Mouse (Mus musculus) limb, embryonic 14.5 days (tissue): ENCODE data around the gene Tsc22d1. TPM values are rescaled to one million over a fixed set of nuclear protein-coding genes. Genes with fewer than 3 reads are reported as not detected.

ENCODE experiments used
- ATAC-seq: fragments of 200-750 bp; cut with Nextera tagmentation; 2 replicates; pipeline ENCODE4 v1.8.0; 2017; ENCODE audit warnings: low read depth, moderate number of reproducible peaks, moderate TSS enrichment; ENCODE audit not compliant: low FRiP score
- DNase-seq: peaks from one replicate; pipeline ENCODE4 v3.0.0-alpha.2; 2015; ENCODE audit warnings: low spot score
- H3K27ac ChIP-seq: fragments of 300-500 bp; sonication (generic); replicated peaks from 2 replicates; pipeline ENCODE4 v1.5.1; 2014; ENCODE audit warnings: low read depth, mild to moderate bottlenecking, low read length, moderate library complexity, mixed read lengths
- H3K27me3 ChIP-seq: fragments of 300-500 bp; sonication (generic); 2 replicates; pipeline ENCODE4 v1.6.1; 2014; ENCODE audit warnings: low read length, mixed read lengths; ENCODE audit not compliant: control insufficient read depth, insufficient read depth
- H3K36me3 ChIP-seq: fragments of 300-500 bp; sonication (generic); 2 replicates; pipeline ENCODE4 v1.6.1; 2014; ENCODE audit warnings: mild to moderate bottlenecking, low read length, moderate library complexity, mixed read lengths; ENCODE audit not compliant: control insufficient read depth, insufficient read depth
- H3K4me1 ChIP-seq: fragments of 300-500 bp; sonication (generic); 2 replicates; pipeline ENCODE4 v1.6.1; 2014; ENCODE audit warnings: antibody characterized with exemption, low read length, mixed read lengths; ENCODE audit not compliant: control insufficient read depth, insufficient read depth
- H3K4me2 ChIP-seq: fragments of 300-500 bp; sonication (generic); replicated peaks from 2 replicates; pipeline ENCODE4 v1.6.1; 2014; ENCODE audit warnings: low read depth, mild to moderate bottlenecking, low read length, moderate library complexity; ENCODE audit not compliant: severe bottlenecking
- H3K4me3 ChIP-seq: fragments of 300-500 bp; sonication (generic); replicated peaks from 2 replicates; pipeline ENCODE4 v1.5.1; 2014; ENCODE audit warnings: low read length
- H3K9ac ChIP-seq: fragments of 300-500 bp; sonication (generic); 2 replicates; pipeline ENCODE4 v1.6.1; 2014; ENCODE audit warnings: mild to moderate bottlenecking, low read depth, low read length, moderate library complexity; ENCODE audit not compliant: severe bottlenecking
- H3K9me3 ChIP-seq: fragments of 300-500 bp; sonication (generic); 2 replicates; pipeline ENCODE4 v1.6.1; 2016; ENCODE audit warnings: low read length; ENCODE audit not compliant: control insufficient read depth
- POLR2A ChIP-seq: fragments of 200-500 bp; IDR thresholded peaks from 2 replicates; pipeline ENCODE4 v1.8.0; 2012; ENCODE audit warnings: inconsistent platforms, mild to moderate bottlenecking, moderate library complexity, borderline replicate concordance; ENCODE audit not compliant: insufficient read depth, insufficient read length; ENCODE audit errors: extremely low read depth
- WGBS: fragments of 180-500 bp; shearing (Covaris S2); extraction: QIAGEN DNeasy Blood & Tissue Kit; methylation state at CpG from one replicate; pipeline ENCODE4 v1.1.7; 2014; 5-methylcytosine and 5-hydroxymethylcytosine counted together
- polyA plus RNA-seq, 2 experiments: library from polyadenylated mRNA; depleted of rRNA in 1 of 2; stranded (reverse) in 1 of 2; unstranded in 1 of 2; fragments of >200 nt; fragmentation: Nextera tagmentation in 1 of 2; extraction: Ambion mirVana in 1 of 2; gene quantifications; 2 replicates each; pipeline versions ENCODE4 v1.2.1 to v1.2.3; 2012 to 2014

The Tsc22d1 gene
- polyA plus RNA-seq, 2 experiments, result 506 to 686 TPM

DNA sequence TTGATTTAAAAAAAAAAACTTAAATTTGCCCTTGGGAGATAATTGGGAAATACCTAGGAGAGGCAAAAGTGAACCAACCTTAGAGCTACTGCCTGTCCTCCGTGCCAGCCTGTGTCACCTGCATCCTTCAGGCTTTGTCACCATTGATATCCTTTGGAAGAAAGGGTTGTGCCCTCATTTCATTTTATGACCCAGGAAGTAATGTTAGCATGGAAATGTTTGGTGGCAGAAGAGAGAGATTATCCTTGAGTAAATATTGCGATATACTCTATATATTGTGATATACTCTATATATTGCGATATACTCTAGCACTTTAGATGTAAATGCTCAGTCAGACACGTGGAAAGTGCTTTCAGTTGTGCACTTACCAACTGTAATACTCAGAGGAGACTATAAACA, 6.4 kb downstream of the Tsc22d1 start:
- H3K4me2 ChIP-seq, result no peak overlapping the region
- peaks cover 42% of the 10 kb centered on the region for H3K4me1 ChIP-seq
- no peak for TF ChIP-seq POLR2A
- H3K36me3 ChIP-seq, result peaks cover 59% of the 10 kb centered on the region
- DNase-seq (no peak), ATAC-seq (no peak)
- no peak overlapping the region for H3K4me3 ChIP-seq
- no peak overlapping the region for H3K9ac ChIP-seq
- 78% methylated on average over 4 of the region's 4 CpGs for WGBS
- H3K27ac ChIP-seq, result no peak overlapping the region
- H3K27me3 ChIP-seq, result no peaks in the 10 kb centered on the region
- no peaks in the 10 kb centered on the region for H3K9me3 ChIP-seq

DNA sequence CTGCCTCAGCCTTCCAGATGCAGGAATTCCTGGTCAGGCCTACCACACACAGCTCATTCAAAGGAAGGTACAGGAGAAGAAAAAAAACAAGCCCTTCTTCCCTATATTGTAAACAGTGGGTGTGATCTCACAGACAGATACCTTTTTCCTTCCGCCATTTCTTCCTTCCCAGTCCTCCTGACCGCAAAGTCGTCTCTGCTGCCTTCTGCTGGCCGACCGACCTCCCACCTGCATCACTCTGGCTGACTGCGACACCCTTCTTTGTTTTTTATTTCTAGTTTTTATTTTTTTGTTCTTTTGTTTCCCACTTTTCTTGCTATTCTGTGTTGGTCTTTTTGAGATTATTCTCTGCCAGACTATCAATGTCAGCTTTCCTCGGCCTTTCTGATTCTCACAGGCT, 10.7 kb downstream of the Tsc22d1 start:
- TF ChIP-seq POLR2A, result no peak
- Histone ChIP-seq H3K27ac (no peak overlapping the region), H3K9ac (no peak overlapping the region), H3K36me3 (peaks cover 55% of the 10 kb centered on the region), H3K9me3 (no peaks in the 10 kb centered on the region), H3K4me1 (peaks cover 9% of the 10 kb centered on the region), H3K4me2 (no peak overlapping the region), H3K4me3 (no peak overlapping the region), H3K27me3 (no peaks in the 10 kb centered on the region)
- ATAC-seq (no peak), DNase-seq (no peak)
- WGBS, result 91% methylated on average over 7 of the region's 7 CpGs

- Histone ChIP-seq H3K36me3 (peaks cover 55% of the 10 kb centered on the region), H3K27ac (no peak overlapping the region), H3K4me1 (peaks cover 3% of the 10 kb centered on the region; the same call in 1 of the 2 replicates), H3K9ac (no peak overlapping the region), H3K27me3 (no peaks in the 10 kb centered on the region), H3K4me2 (no peak overlapping the region), H3K9me3 (no peaks in the 10 kb centered on the region), H3K4me3 (no peak overlapping the region)
- no peak for TF ChIP-seq POLR2A
- DNase-seq (no peak), ATAC-seq (no peak)
- WGBS, result 94% methylated on average over 21 of the region's 21 CpGs
Measured at GRCm38 (mm10) chr14:76425986-76426530, 11.3 kb downstream of the Tsc22d1 start.

GRCm38 (mm10) chr14:76428855-76429254, 14.1 kb downstream of the Tsc22d1 start:
- no peak for ATAC-seq
- H3K9me3 ChIP-seq, result no peaks in the 10 kb centered on the region

DNA sequence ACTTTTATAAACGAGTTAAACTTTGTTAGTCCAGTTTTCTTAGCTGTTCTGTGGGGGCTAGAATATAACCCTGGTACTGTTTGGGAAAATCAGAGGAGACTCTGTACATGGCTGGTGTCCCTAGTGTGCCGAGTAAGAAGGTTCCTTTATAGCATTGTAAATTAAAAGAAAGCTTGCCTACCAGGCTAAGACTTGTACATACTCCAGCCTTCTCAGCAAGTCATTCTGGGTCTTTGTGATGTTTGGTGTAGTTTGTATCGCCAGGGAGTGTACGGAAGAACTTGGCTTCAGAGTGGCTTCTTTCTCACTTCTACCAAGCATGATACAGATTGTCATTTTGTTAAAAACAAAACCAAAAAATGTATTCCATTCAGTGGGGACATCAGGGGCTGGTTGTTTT, 17.2 kb downstream of the Tsc22d1 start:
- no peak overlapping the region for H3K4me2 ChIP-seq
- H3K4me3 ChIP-seq, result no peak overlapping the region
- no peaks in the 10 kb centered on the region for H3K4me1 ChIP-seq
- no peak overlapping the region for H3K9ac ChIP-seq
- ATAC-seq (no peak), DNase-seq (no peak)
- H3K27ac ChIP-seq, result no peak overlapping the region
- 87% methylated on average over 4 of the region's 4 CpGs for WGBS
- H3K27me3 ChIP-seq, result no peaks in the 10 kb centered on the region
- H3K36me3 ChIP-seq, result peaks cover 49% of the 10 kb centered on the region
- TF ChIP-seq POLR2A, result no peak
- H3K9me3 ChIP-seq, result no peaks in the 10 kb centered on the region

More at GRCm38 (mm10) chr14:76428855-76429254, 14.1 kb downstream of the Tsc22d1 start:
- H3K36me3 ChIP-seq, result peaks cover 57% of the 10 kb centered on the region
- no peaks in the 10 kb centered on the region for H3K4me1 ChIP-seq
- no peak overlapping the region for H3K9ac ChIP-seq
- H3K27me3 ChIP-seq, result no peaks in the 10 kb centered on the region
- no peak for DNase-seq
- WGBS, result 86% methylated on average over 2 of the region's 2 CpGs
- no peak overlapping the region for H3K4me3 ChIP-seq
- no peak for TF ChIP-seq POLR2A
- no peak overlapping the region for H3K27ac ChIP-seq
- no peak overlapping the region for H3K4me2 ChIP-seq

DNA sequence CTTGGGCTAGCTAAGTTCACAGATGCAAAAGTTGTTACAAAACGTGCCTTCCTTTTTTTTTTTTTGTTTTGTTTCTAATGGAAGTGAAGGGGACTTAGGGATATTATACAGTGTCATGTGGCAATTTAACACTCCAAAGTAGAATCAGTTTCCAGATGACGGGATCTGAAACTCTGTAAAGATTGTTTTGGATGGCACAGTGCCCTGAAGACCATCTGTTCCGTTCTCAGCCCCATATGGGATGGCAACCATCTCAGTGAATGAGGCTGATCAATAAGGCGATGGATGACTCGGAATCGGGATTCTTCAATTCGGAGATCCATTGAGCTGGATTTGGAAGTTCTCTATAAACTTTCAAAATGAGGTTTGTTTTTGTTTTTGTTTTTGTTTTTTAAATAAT, 17.6 kb downstream of the Tsc22d1 start:
- Histone ChIP-seq H3K4me1 (no peaks in the 10 kb centered on the region), H3K27me3 (no peaks in the 10 kb centered on the region), H3K27ac (no peak overlapping the region), H3K4me2 (no peak overlapping the region), H3K4me3 (no peak overlapping the region), H3K36me3 (peaks cover 51% of the 10 kb centered on the region), H3K9me3 (no peaks in the 10 kb centered on the region), H3K9ac (no peak overlapping the region)
- TF ChIP-seq POLR2A, result no peak
- ATAC-seq, result no peak
- 84% methylated on average over 7 of the region's 7 CpGs for WGBS
- no peak for DNase-seq
